Mouse (Mus musculus) heart, adult 2 months (tissue): ENCODE data around the gene Speer4e.
"Not testable (repeated sequence)": the region's sequence is repeated elsewhere in the genome, so short reads cannot be mapped to it uniquely, and the experiment has no call there.

Experiments
- CTCF ChIP-seq: fragments of 200-600 bp; IDR thresholded peaks from 2 replicates; pipeline ENCODE4 v1.8.1; 2022; ENCODE audit warnings: antibody characterized with exemption, mild to moderate bottlenecking, moderate library complexity
- EP300 ChIP-seq: fragments of 200-500 bp; IDR thresholded peaks from 2 replicates; pipeline ENCODE4 v1.6.1; 2011; ENCODE audit warnings: low read depth, low read length, control low read depth; ENCODE audit not compliant: insufficient read depth
- POLR2A ChIP-seq: fragments of 200-500 bp; IDR thresholded peaks from 2 replicates; pipeline ENCODE4 v1.6.1; 2011; ENCODE audit warnings: mild to moderate bottlenecking, low read depth, low read length, control low read depth; ENCODE audit not compliant: insufficient read depth

DNA sequence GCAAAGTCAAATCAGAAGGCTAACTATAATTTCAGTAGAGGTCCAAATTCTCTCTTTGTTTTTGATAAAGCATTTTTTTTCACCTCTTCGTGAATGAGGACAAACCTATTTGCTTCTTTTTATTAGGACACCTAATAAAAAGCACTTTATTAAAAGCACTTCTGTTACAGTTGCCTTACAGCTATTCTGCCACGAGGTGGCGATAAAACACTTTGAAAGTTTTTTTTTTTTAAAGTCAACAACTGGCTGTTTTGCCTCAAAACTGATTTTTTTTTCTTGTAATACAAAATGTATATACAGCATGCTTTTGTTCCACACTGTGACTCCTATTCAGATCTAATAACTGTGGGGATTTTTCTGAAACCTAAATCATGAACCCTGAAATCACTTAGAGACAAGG lies 34.7 kb downstream of the Speer4e start:
- not testable (repeated sequence) for TF ChIP-seq POLR2A, EP300
- peak; percentile 40 for TF ChIP-seq CTCF
